Mouse (Mus musculus): ENCODE data around the gene Tmem53. TPM values are rescaled to one million over a fixed set of nuclear protein-coding genes. Genes with fewer than 3 reads are reported as not detected.
A peak's percentile ranks its signal among the peaks of the same experiment; 100 is the strongest.
"Not testable (repeated sequence)": the region's sequence is repeated elsewhere in the genome, so short reads cannot be mapped to it uniquely, and the experiment has no call there.

Tmem53 gene
- polyA plus RNA-seq, 1 experiment = 0.06 TPM

GRCm38 (mm10) chr4:117235822-117236221, 15.9 kb upstream of the Tmem53 start:
- H3K9me3 ChIP-seq (ENCODE audit: control insufficient read depth, low read length) = no peaks in the 10 kb centered on the region; the same call in 1 of the 2 replicates
- no peak overlapping the region for H3K4me3 ChIP-seq (replicated peaks)
- no peaks in the 10 kb centered on the region for H3K4me1 ChIP-seq (ENCODE audit: control insufficient read depth)
- no peaks in the 10 kb centered on the region for H3K36me3 ChIP-seq (ENCODE audit: control insufficient read depth)
- TF ChIP-seq TAL1 (IDR thresholded peaks at IDR 0.05; ENCODE audit: low read length) (no peak), GATA1 (IDR thresholded peaks at IDR 0.05; ENCODE audit: low read length) (no peak)
- no peaks in the 10 kb centered on the region for H3K27me3 ChIP-seq (ENCODE audit: control insufficient read depth)

- H3K4me3 ChIP-seq (replicated peaks) = no peak overlapping the region
- no peaks in the 10 kb centered on the region; the same call in 1 of the 2 replicates for H3K9me3 ChIP-seq (ENCODE audit: control insufficient read depth, low read length)
- TF ChIP-seq TAL1 (IDR thresholded peaks at IDR 0.05; ENCODE audit: low read length) = no peak
- TF ChIP-seq GATA1 (IDR thresholded peaks at IDR 0.05; ENCODE audit: low read length) = no peak
- no peaks in the 10 kb centered on the region for H3K36me3 ChIP-seq (ENCODE audit: control insufficient read depth)
- no peaks in the 10 kb centered on the region for H3K4me1 ChIP-seq (ENCODE audit: control insufficient read depth)
- no peaks in the 10 kb centered on the region for H3K27me3 ChIP-seq (ENCODE audit: control insufficient read depth)
Measured at GRCm38 (mm10) chr4:117239153-117239552, 12.6 kb upstream of the Tmem53 start.

GRCm38 (mm10) chr4:117240867-117241266, 10.9 kb upstream of the Tmem53 start:
- Histone ChIP-seq H3K27me3 (ENCODE audit: control insufficient read depth) (no peaks in the 10 kb centered on the region), H3K9me3 (ENCODE audit: control insufficient read depth, low read length) (no peaks in the 10 kb centered on the region; the same call in 1 of the 2 replicates), H3K4me3 (replicated peaks) (no peak overlapping the region), H3K36me3 (ENCODE audit: control insufficient read depth) (no peaks in the 10 kb centered on the region), H3K4me1 (ENCODE audit: control insufficient read depth) (no peaks in the 10 kb centered on the region)
- no peak for TF ChIP-seq GATA1 (IDR thresholded peaks at IDR 0.05; ENCODE audit: low read length)
- no peak for TF ChIP-seq TAL1 (IDR thresholded peaks at IDR 0.05; ENCODE audit: low read length)

- TF ChIP-seq TAL1 (IDR thresholded peaks at IDR 0.05; ENCODE audit: low read length) (no peak), GATA1 (IDR thresholded peaks at IDR 0.05; ENCODE audit: low read length) (no peak)
- H3K4me3 ChIP-seq (replicated peaks) = peak overlapping the region; percentile 81
- H3K36me3 ChIP-seq (ENCODE audit: control insufficient read depth) = no peaks in the 10 kb centered on the region
Measured at GRCm38 (mm10) chr4:117250982-117251381, 769 bp upstream of the Tmem53 start.

GRCm38 (mm10) chr4:117252351-117252750, 600 bp downstream of the Tmem53 start:
- H3K36me3 ChIP-seq (ENCODE audit: control insufficient read depth) = no peaks in the 10 kb centered on the region
- TF ChIP-seq TAL1 (IDR thresholded peaks at IDR 0.05; ENCODE audit: low read length) (no peak), GATA1 (IDR thresholded peaks at IDR 0.05; ENCODE audit: low read length) (no peak)
- H3K9me3 ChIP-seq (ENCODE audit: control insufficient read depth, low read length) = no peaks in the 10 kb centered on the region
- H3K27me3 ChIP-seq (ENCODE audit: control insufficient read depth) = peaks cover 17% of the 10 kb centered on the region
- H3K4me3 ChIP-seq (replicated peaks) = peak overlapping the region; percentile 81
- peaks cover 22% of the 10 kb centered on the region for H3K4me1 ChIP-seq (ENCODE audit: control insufficient read depth)

More at GRCm38 (mm10) chr4:117250982-117251381, 769 bp upstream of the Tmem53 start:
- Histone ChIP-seq H3K4me1 (ENCODE audit: control insufficient read depth) (peaks cover 22% of the 10 kb centered on the region), H3K9me3 (ENCODE audit: control insufficient read depth, low read length) (no peaks in the 10 kb centered on the region), H3K27me3 (ENCODE audit: control insufficient read depth) (peaks cover 17% of the 10 kb centered on the region)

GRCm38 (mm10) chr4:117252755-117253154, 1.0 kb downstream of the Tmem53 start:
- H3K4me1 ChIP-seq (ENCODE audit: control insufficient read depth) = peaks cover 22% of the 10 kb centered on the region
- no peaks in the 10 kb centered on the region for H3K9me3 ChIP-seq (ENCODE audit: control insufficient read depth, low read length)
- H3K36me3 ChIP-seq (ENCODE audit: control insufficient read depth) = no peaks in the 10 kb centered on the region
- H3K4me3 ChIP-seq (replicated peaks) = peak overlapping the region; percentile 81
- H3K27me3 ChIP-seq (ENCODE audit: control insufficient read depth) = peaks cover 17% of the 10 kb centered on the region
- TF ChIP-seq GATA1 (IDR thresholded peaks at IDR 0.05; ENCODE audit: low read length) = no peak

- no peaks in the 10 kb centered on the region for H3K9me3 ChIP-seq (ENCODE audit: control insufficient read depth, low read length)
- TF ChIP-seq TAL1 (IDR thresholded peaks at IDR 0.05; ENCODE audit: low read length) (no peak), GATA1 (IDR thresholded peaks at IDR 0.05; ENCODE audit: low read length) (no peak)
- no peak overlapping the region for H3K4me3 ChIP-seq (replicated peaks)
- peaks cover 22% of the 10 kb centered on the region for H3K4me1 ChIP-seq (ENCODE audit: control insufficient read depth)
- H3K27me3 ChIP-seq (ENCODE audit: control insufficient read depth) = peaks cover 14% of the 10 kb centered on the region
- no peaks in the 10 kb centered on the region for H3K36me3 ChIP-seq (ENCODE audit: control insufficient read depth)
Measured at GRCm38 (mm10) chr4:117253218-117254016, 1.7 kb downstream of the Tmem53 start.

- Histone ChIP-seq H3K36me3 (ENCODE audit: control insufficient read depth) (no peaks in the 10 kb centered on the region), H3K27me3 (ENCODE audit: control insufficient read depth) (peaks cover 17% of the 10 kb centered on the region), H3K9me3 (ENCODE audit: control insufficient read depth, low read length) (no peaks in the 10 kb centered on the region), H3K4me3 (replicated peaks) (no peak overlapping the region), H3K4me1 (ENCODE audit: control insufficient read depth) (peaks cover 22% of the 10 kb centered on the region)
- no peak for TF ChIP-seq GATA1 (IDR thresholded peaks at IDR 0.05; ENCODE audit: low read length)
- TF ChIP-seq TAL1 (IDR thresholded peaks at IDR 0.05; ENCODE audit: low read length) = no peak
Measured at GRCm38 (mm10) chr4:117254017-117254627, 2.4 kb downstream of the Tmem53 start.

GRCm38 (mm10) chr4:117254672-117255071, 2.9 kb downstream of the Tmem53 start:
- Histone ChIP-seq H3K4me1 (ENCODE audit: control insufficient read depth) (peaks cover 22% of the 10 kb centered on the region), H3K9me3 (ENCODE audit: control insufficient read depth, low read length) (no peaks in the 10 kb centered on the region), H3K4me3 (replicated peaks) (no peak overlapping the region), H3K27me3 (ENCODE audit: control insufficient read depth) (peaks cover 17% of the 10 kb centered on the region), H3K36me3 (ENCODE audit: control insufficient read depth) (no peaks in the 10 kb centered on the region)
- TF ChIP-seq TAL1 (IDR thresholded peaks at IDR 0.05; ENCODE audit: low read length) (no peak), GATA1 (IDR thresholded peaks at IDR 0.05; ENCODE audit: low read length) (no peak)

GRCm38 (mm10) chr4:117259909-117260308, 8.2 kb downstream of the Tmem53 start:
- H3K36me3 ChIP-seq (ENCODE audit: control insufficient read depth); H3K4me1 ChIP-seq (ENCODE audit: control insufficient read depth); H3K4me3 ChIP-seq (replicated peaks): not testable (repeated sequence)

More at GRCm38 (mm10) chr4:117259909-117260308, 8.2 kb downstream of the Tmem53 start:
- not testable (repeated sequence) for H3K27me3 ChIP-seq (ENCODE audit: control insufficient read depth); H3K9me3 ChIP-seq (ENCODE audit: control insufficient read depth, low read length)

All from erythroblast, embryonic 14.5 days (primary cell).